Mouse (Mus musculus) forelimb bud, embryonic 11.5 days (tissue): ENCODE data around the gene Rbbp9.
"Not testable (repeated sequence)": the region's sequence is repeated elsewhere in the genome, so short reads cannot be mapped to it uniquely, and the experiment has no call there.

Experiments used
- DNase-seq: peaks from one replicate; pipeline ENCODE4 v3.0.0-alpha.2; 2012; ENCODE audit warnings: low read depth, low spot score

The Rbbp9 gene

DNA sequence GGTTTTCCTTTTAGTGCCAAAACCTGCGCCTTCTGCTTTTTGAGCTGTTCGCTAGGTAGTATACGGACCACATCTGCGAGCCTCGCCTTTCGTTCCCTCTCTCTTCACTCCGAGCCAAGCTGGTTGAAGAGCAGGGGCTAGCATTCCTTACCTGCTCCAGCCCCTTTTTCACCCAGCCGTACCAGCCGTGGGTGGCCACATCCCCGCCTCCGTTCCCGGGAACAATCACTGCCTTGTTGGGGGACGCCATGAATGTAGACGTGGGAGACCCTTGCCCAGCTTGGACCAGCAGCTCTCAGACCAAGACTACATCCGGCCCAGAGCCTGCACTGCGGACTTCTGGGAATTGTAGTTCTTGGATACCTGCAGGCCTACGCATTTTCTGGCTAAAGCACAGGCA is at the start of gene Rbbp9:
Gene Rbbp9 (minus strand): TSS at position 341 of the 400 bp plus-strand sequence.
- peak; percentile 88 for DNase-seq

DNA sequence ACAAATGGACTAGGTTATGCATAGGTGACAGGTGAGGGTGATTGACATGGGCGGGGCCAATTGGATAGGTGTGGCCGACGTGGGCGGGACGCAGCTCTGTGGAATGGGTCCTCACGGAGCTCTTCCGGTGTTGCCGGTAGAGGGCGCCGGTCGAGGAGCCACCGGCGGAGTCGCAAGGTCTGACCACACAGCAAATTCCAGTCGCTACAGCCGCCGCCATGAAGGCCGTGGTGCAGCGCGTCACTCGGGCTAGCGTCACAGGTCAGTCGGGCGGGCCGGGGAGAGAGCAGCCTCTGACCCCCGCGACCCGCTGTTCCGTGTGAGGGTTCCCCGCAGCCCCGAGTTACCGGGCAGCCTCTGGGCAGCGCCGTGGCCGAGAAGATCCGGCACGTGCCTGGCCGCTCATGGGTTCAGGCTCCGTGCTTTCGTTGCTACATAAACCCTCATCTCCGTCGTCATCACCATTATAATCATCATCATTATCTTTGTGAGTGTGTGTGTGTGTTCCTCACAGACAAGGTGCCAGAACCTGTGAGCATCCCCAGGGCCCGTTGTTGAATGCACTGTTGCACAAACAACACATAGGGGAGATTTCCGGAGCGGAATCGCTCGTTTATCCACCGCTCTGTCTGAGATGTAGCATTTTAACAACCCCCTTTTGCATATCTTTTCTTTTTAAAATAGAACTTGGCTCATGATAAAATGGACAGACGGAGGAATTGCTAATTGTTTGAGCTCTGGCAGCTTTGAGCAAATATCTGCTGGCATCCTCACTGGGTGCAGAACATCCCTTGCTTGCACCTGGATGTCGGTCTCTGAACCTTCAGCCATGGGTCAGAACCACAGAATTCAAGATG is 49.4 kb upstream of the Rbbp9 start, which contains the start of gene Dtd1:
Gene Dtd1 (plus strand): TSS at position 67 of the 857 bp plus-strand sequence.
- DNase-seq = peak; percentile 83

DNA sequence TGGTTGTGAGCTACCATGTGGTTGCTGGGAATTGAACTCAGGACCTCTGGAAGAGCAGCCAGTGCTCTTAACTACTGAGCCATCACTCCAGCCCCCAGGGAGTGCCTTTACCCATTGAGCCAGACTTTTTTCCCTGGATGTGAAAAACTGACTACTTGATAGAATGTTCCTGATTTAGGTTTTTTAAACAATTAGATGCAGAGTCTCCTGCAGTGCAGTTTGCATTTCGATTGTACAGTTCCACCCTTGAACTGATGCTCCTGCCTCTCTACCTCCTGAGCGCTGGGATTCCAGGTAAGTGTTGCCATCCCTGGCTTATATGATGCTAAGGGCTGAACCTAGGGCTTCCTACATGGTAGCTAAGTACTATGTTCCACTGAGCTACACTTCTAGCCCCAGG is 47.3 kb upstream of the Rbbp9 start:
- DNase-seq = no peak

DNA sequence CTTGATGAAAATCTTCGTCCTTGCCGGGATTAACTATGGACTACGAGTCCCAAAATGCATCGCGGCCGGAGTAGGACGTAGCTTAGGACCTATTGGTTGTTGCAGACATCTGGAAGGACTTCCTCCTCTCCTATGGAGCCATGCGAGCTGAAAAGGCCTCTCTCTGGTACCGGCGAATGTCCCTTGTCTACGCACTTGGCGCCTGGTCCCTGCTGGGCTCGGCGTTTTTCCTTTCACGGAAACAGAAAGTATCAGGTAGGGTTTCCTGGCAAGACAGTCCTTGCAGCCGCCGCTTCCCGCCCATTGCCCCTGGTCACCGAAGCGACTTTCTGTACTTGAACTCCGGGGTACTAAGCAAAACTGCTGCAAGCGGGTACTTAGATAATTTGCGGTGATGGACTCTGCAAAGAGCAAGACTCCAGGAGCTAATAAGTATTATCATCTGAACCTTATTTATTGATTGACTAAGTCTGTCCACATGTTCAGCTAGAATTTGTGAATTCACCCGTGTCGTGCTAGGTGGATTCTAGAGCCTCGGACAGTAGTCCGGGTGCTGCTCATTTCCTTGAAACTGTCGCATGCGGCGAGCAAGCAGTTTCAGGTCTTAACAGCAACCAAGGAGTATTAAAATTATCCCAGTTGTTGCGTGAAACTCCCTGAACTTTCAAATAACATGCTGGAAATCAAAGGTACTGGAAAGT is 43.4 kb upstream of the Rbbp9 start, which contains the start of gene Smim26:
Gene Smim26 (plus strand): TSS at position 104 of the 701 bp plus-strand sequence.
- DNase-seq = peak; percentile 79

DNA sequence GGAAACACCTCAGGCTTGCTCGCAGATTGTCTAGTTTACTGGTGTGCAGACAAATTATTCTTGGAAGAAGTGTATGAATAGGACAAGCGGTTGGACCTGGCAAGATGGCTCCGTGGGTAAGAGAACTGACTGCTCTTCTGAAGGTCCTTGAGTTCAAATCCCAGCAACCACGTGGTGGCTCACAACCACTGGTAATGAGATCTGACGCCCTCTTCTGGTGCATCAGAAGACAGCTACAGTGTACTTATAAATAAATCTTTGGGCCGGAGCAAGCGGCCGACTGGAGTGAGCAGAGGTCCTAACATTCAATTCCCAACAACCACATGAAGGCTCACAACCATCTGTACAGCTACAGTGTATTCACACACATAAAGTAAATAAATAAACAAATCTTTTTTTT is 42.4 kb upstream of the Rbbp9 start:
- not testable (repeated sequence) for DNase-seq

DNA sequence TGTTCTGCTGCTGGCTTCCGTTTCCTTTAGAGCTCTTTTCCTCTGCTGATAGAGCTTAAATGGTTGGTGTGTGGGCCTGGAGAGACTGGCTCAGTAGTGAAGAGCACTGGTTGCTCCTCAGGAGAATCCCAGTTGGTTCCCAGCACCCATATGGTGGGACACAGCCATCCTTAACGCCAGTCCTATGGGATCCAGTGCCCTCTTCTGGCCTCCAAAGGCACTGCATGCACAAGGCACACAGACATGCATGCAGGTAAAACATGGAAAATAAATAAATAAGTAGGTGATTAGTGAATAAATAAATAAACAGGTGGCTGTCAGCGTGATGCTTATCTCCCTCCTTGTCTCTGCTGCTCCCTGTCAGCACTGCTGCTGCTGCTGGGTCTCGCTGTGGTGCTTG is 38.1 kb upstream of the Rbbp9 start:
- no peak for DNase-seq

DNA sequence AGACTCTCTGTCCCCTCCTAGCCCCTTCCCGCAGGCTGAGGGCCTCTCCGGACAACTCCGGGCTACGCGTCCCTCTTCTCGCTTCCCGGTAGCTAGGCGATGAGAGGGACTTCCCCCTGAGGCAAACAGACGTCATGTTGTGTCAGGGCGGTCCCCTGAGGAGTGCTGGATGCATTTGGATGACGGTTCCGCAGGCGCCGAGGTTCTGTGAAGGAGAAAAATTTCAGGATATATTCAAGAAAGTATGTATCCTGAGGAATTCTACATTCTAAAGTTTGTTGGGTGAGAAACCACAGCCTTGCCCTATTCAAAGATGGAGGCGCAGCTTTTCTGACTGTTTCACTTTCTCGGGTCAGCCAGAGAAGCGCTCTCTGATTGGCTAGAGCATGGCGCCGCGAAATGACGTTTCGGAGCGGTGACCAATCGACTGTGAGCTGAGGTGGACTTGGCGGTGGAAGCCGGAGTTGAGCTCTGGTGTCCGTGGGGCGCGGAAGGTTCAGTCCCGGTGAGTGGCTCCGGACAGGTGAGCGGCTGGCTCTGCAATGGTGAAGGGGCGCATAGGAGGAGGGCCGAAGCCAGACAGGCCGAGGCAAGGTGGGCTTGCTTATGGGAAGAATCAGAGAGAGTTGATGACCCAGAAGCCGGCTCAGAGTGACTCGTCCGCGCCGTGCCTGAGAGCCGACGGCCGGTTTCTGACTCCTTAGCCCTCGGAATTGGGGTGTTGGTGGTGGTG is 5.3 kb upstream of the Rbbp9 start, which contains the start of gene Sec23b:
Gene Sec23b (plus strand): TSS at position 410 of the 733 bp plus-strand sequence.
- peak; percentile 96 for DNase-seq

DNA sequence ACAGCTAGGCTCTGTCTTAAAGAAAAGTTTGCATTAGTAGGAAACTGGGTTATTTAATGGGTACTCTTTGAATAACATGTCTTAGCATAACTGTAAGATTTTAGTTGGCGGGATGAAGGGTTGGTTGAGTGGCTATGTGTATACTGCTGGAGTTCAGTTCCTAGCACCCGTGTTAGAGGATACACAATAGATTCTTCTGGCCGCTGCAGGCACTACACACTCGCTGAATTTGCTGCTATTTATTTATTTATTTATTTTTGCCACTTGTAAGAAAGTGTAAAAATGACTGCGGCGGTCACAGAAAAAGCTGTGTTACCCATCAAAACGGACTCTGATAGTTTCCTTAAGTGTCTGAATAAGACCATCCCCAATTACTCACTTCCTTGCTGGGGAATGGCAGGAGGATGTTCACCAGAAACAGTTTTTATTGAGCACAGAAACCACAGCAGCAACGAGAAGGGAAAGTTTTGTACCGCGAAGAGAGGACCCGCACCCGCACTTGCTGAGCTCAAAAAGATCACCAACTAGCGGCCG is 4.7 kb upstream of the Rbbp9 start:
- DNase-seq = peak; percentile 29

DNA sequence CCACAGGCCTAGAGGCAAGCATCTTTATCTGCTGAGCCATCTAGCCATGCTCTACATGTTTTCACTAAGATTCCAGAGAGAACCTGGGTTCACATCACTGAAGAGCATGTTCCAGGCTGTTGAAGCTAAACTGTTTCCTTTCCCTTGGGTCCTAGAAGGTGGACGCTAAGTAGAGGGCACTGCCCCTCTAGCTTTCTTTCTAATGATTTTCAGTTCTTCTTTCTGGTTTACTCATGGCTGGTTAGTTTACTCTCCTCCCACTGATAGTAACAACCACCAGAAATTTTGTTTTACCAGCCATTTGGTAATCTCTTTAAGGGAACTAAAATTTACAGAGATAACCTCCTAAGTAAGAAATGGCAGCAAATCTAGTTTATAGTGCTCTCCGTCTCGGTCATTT is 3.2 kb upstream of the Rbbp9 start:
- DNase-seq = no peak

DNA sequence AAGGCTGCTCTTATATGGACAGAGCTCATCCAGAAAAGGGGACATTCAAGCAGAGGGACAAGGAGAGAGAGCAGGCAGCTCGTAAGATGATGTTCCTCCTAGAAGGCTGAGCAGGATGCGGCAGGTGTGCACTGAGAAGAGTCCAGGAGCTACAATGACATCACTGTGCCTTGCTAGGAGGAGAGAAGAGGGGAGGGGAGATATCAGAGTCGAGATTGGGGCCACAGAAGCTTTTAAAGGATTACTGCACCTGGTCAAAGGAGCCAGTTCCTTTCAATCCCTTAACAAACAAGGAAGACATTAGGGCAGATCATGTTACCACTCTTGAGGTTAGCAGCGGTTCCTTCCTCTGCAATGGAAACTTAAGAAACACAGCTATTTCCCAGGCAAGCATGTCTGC is 3.1 kb downstream of the Rbbp9 start:
- DNase-seq = no peak

DNA sequence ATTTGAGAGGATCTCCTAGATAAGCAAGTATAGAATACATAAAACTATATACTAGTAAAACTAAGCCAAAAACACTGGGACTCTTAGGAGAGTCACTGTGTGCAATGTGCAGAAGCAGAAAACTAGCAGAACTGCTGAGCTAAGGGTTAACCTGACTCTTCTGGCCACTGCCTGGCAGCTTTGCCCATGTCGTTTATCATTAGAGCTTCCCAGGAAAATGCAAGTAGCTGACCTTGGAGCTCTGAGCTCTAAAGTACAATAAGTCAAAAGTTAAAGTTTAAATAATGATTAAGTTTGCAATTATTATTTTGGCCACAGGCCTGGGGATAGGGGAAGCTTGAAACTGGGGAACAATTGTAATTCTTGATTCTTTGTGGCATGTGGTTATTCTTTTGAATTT is 5.2 kb downstream of the Rbbp9 start:
- DNase-seq = no peak

DNA sequence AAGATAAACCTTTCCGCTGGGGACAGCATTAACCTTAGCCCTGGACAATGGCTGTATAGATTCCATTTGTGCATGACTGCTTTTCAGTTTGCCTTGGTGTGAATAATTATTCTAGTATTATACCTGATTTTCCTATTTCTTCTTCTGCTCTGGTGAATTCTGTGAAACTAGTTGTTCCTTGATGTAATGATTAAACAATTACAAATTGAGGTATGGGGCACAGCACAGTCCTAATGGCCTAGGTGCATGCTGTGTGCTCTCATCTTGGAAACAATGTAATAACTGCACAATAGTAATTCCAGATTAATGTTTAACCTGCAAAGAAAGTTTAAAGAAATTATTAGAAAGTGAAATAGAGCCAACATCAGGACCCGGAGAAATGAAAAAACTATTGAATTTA is 5.6 kb downstream of the Rbbp9 start:
- DNase-seq = no peak

DNA sequence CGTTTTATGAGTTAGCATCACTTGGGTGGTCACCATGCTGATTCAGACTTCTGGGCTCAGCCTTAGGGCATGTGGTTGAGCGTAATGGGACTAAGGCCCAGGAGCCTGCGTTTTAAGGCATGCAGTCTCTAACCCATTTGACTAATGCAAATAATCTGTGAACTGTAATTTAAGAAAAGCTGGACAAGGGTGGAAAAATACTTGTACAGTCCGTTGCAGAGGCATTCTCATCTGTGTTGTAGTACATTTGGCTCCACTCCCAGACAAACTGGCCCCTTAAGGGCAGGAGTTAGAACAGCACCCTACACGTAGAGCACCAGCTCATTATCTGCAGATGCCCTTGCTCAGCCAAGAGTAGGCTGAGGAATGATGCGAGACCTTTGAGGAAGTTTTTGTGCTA is 6.0 kb downstream of the Rbbp9 start:
- DNase-seq = no peak

DNA sequence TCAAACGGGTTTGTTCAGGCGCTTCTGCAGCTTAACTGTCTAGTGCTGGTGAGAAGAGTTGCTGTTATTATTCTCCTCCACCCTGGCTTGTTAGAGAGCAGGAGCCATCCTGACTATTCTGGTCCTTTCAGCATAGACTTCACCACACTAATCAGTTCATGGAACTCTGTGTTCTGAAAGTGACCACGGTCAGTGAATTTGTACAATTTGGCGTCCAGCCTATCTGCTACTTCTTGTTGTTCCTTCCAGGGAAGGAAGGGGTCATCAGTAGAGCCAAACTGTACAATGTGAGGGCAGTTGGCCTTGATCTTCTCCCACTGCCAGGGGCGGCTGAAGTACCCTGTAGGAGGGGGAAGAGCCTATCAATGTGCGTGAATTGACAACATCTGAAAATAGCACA is 7.0 kb downstream of the Rbbp9 start:
- no peak for DNase-seq

DNA sequence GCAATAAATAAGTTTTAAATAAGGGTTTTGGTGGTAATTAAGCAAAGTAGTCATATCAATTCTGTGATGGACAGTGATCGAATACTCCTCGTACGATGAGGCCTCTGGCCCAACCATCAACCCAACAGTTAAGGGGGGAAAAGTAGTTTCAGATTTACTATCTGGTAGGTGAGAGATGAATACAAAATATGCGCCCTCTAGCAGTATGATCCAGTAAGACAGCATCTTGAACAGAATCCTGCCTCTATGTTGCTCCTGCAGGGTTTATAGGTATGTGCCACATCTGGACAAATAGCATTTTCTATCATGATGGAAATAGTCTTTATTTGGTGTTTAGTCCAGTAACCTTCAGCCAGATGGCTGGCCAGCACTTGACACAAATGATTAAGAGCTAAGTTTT is 9.4 kb downstream of the Rbbp9 start:
- DNase-seq = no peak

DNA sequence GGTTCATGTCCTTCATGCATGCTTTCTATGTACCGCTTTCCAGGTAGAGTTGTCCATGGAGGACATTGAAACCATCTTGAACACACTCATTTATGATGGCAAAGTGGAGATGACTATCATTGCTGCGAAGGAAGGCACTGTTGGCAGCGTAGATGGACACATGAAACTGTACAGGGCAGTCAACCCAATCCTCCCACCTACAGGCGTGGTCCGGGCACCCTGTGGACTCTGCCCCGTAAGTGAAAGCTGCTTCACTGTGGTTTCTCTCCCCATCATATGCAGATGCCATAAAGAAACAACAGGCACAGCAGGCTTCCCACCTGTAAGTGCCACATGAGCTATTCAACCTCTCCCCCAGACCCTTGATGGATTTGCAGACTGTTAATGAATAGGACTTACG is 13.5 kb downstream of the Rbbp9 start:
- DNase-seq = no peak

DNA sequence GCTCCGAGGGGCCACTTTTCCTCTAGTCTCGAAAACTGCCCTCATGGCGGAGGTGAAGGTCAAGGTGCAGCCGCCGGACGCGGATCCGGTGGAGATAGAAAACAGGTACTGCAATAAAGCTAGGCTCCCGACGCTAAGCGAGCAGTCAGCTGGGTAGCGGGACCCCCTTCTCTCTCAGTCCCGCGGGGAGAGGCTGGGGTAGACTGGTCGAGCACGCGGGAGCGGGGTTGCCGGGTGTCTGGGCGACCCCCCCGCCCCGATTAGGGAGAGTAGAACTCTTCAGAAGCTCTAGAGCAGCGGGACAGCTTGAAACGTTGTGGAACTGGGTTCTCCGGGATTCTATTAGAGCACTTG is 22.9 kb downstream of the Rbbp9 start:
- no peak for DNase-seq

DNA sequence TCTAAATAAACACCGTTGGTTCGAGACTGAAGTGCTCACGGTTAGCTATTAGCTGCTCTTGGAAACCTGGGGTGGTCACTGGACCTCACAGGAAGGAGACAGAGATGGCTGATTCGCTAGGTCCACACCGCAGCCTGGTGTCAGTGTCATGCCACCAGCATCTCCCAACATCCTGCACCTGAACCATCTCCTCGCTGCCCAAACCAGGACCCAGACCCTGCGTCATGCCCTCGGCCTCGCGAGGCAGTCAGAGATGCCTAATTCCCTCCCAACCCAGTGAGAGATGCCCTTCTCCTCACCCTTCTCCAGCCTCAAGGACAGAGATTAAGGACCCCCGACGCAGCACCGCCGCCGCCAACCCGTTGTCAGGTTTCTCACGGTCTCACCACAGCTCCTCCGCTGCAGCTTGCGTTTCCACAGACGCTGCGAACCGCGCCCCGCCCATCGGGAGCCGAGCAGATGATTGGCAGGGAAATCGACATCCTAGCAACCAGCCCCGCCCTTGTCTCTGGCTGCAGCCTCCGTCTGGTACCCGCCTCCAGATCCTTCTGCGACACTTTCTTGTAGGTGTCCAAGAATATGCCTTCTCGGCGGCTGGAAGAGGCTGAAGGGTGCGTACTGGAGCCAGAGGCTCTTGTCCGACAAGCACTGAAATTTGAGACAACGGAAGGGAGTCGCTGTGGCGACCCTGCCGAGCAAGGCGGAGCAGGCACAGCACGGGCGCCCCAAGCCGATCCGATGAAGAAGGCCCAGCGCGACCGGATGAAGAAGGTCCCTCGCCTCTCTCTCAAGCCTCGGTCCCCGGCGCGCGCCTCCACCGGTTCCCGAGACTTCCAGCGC is 23.5 kb downstream of the Rbbp9 start, which contains the start of the genes Dzank1 and Polr3f:
Gene Dzank1 (minus strand): TSS at position 434 of the 840 bp plus-strand sequence.
Gene Polr3f (plus strand): TSS at position 738 of the 840 bp plus-strand sequence.
- DNase-seq = peak; percentile 96

DNA sequence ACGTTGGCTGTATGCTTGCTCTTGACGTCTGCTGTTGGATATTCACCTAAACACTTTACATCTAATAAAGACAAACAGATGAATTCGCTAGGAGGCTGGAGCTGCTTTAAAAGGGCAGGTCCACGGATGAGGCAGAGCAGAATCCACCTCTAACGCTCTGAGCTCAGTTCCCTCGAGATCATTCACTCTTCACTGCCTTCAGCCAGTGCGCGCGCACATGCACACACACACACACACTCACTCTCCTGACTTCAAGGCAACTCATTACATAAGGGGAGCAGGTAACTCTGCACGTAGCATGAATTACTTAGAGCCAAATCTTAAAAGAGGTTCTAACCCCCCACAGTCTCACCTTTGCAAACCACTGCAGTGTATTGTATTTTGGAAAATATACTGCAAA is 24.8 kb downstream of the Rbbp9 start:
- no peak for DNase-seq

DNA sequence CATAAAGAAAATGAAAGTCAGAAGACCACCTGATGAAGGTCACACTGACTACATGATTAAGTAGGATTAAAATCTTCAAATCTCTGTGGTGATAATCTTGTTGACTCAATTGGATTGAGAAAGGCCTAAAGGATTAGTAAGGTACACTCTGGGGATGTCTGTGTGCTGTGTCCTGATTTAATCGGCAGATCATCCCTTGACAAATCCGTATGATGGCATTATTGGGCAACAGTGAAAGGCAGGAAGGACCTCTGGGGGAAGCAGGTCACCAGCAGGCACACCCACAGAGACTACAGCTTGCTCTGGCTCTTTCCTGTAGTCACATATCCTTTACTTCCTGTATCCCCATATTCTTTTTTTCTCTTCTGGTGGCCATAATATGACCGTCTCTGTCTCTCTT is 30.9 kb downstream of the Rbbp9 start:
- no peak for DNase-seq

DNA sequence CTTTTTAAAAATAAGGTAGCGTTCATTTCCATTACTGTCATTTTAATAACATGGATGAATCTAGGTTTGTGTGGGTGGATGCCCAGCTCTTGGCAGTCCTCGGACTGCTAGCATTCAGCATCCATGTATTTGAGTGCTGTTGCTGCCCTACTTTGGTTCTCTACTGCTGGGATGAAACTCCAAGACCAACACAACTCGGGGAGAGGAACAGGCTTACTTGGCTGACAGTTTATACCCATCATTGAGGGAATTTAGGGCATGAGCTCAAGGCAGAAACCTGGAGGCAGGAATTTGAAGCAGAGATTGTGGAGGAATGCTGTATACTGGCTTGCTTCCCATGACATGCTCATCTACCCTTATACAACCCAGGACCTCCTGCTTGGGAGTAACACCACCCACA is 36.0 kb downstream of the Rbbp9 start:
- no peak for DNase-seq
